Mouse (Mus musculus) left cerebral cortex, adult 11 months (tissue): ENCODE measurements around the gene Bicd2.

Experiments
- DNase-seq: peaks from one replicate; pipeline ENCODE4 v3.0.0; 2022; ENCODE audit warnings: low spot score

Bicd2 gene

DNA sequence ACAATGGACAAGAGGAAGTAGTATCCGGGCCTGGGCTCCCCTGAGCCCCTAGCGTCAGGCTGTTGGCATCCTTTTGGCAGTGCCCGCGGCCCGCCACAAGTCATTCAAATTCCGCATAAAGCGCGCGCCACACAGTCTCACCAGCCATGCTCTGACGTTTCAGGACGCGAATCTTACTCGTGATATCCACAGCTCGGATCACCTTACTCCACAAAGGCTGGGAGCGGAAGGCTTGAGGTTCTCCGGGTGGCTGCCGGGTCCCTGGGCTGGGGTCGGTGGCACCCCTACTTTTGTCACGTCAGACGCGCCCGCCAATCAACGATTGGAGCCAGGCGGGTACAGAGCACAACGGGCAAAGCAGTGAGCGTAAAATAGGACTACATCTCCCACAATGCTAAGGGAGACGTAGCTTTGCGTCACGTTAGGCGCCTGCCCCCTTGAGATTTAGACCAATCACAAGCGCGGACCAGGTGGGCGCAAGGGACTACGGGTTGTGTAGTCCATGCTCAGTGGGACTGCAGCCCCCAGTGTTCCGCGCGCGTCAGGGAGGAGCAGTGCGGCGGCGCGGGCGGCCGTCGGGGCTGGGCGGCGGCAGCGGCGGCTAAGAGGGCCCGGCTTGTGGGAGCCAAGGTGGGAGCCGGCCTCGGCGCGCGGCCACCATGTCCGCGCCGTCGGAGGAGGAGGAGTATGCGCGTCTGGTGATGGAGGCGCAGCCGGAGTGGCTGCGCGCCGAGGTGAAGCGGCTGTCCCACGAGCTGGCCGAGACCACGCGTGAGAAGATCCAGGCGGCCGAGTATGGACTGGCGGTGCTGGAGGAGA lies at the start of gene Bicd2:
Gene Bicd2, plus strand, starts transcription at position 574 of the 819 bp plus-strand sequence.
- DNase-seq: peak; percentile 97

DNA sequence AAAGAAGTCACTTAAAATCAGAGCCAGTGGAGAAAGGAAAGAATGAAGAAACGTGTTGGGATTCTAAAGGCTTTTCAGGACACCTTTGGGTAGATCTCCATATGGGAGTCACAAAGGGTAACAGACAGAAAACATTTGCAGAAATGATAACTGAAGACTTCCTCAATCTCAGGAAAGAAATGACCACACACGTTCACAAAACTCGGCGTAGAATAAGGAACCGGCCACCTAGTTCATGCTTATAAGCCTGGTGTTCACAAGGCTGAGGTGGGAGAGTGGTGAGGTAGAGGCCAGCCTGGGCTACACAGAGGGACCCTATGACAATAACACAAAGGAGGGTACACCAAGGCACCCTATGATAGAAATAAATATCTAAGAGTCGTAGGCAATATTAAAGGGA lies 49.4 kb upstream of the Bicd2 start:
- DNase-seq: no peak

DNA sequence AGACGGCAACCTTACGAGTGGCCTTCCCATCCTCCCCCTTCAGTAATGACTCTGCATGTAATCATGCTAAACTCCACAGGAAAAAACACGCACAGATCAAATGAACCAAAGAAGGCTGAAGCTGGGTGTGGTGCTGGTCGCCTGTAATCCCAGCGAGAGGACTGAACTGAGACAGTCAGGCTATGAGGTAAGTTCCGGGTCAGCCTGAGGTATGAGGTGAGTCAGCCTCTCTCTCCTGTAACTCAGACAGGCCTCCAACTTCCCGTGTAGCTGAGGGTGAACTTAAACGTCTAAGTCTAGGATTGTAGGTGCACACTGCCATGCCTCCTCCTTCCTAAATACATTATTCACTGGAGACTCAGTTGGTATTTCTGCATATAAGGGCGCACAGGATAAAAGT lies 47.3 kb upstream of the Bicd2 start:
- no peak for DNase-seq

DNA sequence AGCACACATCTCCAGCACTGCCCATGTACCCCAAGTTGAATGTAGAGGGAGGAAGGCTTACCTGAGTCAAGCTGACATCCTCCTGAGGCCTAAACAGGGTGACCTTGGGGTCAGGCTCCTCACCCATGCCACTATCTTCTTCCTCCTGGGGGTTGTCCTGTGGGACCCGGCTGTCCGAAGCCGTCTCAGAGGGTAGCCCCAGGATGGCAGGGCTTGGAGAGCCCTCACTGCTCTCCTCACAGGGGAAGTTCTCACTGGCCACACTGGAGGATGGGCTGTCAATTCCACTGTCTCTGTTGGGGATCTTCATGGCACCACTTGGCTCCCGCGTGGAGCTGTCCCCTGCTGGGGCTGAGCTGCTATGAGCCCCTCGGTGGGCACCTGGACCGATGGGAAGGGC lies 45.1 kb upstream of the Bicd2 start:
- no peak for DNase-seq

DNA sequence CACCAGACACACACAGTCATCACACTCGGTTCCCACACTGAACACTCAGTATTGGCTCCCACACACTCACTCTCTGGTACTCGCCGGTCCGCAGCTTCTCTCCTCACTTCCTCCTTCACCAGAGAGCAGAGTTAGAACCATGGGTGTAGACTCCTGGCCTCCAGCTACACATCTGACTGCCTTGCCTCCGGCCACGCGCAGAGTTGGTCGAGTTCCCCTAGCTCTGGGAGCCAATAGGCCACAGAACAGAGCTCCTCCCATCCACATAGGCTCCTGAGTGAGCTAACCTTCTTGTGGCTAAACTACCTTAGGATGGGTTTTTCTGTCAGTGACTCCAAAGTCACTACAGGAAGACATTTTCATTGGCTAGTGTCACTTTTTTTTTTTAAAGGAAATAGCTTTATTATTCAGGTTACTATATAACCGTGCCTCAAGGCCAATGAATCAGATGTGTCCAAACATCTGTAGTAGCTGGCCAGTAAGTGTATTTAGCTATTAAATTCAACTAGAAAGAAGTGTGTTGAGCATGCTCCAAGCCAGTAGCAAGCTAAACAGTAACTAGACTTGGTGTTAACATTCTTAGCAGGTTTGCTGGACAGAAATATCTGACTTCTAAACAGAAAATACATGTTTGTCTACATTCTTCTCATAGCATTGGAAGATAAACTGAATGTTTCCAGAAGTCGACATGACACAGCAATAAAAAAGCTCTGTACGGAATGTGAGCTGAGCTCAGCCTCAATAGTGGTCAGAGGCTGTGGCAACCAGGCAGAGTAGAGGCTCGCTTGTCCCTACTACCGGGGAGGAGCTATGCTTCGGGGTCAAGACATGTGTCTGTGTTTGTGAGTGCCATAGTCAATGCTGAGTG lies 42.6 kb upstream of the Bicd2 start:
- DNase-seq: no peak

DNA sequence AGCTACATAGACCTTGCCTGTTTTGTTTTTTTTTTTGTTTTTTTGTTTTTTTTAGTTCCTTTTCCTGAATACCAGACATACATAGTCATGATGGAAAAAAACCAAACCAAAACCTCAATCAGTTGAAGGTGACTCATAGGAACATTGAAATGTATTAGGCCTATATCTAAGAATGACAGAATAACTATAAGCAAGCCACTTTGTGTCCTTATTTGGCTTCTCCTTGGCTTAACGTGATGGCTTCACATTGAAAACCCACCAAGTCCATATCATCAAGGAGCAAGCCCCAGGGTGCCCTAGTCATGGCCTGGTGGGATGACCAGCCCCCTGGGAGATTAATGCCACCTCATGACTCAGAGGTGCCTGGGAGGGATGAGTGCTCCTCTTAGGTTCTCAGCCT lies 40.6 kb upstream of the Bicd2 start:
- DNase-seq: no peak

DNA sequence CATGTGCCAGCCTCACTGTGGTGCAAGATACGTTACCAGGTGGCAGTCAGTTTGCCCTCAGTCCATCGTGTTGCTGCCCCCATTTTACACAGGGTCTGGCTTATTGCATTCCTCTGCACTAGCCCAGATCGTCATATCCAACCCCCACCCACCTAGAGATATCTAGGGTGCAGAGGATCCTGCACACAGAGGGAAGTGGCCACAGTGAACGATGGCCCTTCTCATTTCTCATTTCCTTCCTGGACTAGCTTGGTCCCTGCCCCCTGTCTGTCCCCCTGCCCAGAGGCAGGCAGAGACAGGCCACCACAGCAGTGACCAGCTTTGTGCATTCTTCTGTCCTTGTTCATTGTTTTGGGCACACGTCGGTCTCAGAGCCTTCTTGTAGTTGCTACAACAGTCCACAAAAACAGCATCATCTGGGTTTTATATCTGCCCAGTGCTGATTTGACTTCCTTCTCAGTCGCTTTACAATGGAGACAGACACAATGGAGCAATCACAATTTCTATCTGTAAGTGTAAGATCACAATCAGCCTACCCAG lies 34.5 kb upstream of the Bicd2 start:
- DNase-seq: no peak

DNA sequence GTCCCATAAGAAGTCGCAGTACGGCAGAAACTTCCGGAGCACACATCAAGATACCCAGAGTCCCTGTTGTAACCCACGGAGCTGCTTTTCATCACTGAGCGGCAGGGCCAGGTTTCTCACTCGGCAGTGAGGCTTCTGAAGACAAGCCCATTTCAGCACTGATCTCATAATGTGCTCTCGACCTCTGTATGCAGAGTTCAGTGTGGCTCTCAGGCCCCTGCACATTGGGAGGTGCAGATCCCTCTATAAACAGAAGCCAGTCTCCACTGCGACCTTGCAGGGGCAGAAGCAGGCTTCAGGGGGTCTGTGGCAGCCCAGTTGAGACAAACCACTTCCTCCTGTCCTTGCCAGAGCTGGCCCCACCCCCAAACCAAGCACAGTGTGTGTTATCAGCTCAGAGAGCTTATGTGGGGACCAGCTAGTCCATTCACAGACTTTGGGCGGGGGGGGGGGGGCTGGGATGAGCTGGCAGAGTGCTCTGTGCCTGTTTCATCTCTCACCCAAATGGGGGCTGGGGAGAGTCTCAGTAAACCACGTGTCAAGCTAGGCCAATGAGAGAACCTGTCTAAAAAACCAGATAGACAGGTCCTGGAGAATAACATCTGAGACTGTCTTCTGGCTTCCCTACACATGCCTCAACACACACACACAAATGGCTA lies 33.9 kb upstream of the Bicd2 start:
- DNase-seq: no peak

DNA sequence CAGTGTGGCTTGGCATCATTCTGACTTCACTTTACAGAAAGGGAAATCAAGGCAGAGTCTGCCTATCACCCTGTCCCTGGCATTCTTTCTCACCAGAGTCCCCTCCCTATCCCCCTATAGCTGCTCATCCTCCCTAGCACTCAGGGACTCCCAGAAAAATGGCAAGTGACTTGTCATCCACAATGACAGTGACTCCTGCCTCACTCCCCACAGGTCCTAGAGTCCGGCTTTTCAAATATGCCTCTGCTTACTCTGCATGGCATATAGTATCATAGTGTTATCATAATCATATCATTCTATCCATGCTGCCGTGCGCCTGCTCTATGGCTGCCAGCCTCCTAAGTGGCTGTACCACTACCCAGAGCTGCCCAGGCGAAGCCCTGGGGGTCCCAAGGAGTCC lies 33.2 kb upstream of the Bicd2 start:
- DNase-seq: no peak

DNA sequence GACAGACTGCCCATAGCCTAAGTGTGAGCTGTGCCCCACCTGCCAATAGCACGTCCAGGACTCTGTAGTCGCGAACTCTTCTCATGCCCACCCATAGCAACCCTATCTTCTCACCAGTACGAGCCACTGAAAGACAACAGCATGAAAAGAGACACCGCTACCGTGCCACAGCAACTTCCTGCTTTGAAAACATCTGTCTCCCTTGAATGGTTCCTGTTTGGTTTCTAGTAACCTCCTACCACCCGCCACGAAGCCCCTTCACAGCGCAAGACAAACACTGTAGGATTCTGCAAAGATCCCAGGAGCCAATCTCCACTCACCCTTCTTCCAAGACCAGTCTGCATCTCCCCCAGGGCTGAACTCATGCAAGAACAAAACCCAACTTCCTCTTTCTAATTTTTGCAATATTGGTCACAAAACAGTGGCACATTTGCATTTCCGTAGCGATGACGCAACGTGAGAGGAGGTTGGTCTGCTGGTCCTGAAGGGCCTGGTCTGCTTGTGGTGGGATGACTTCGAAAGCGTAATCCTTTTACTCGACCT lies 32.5 kb upstream of the Bicd2 start:
- no peak for DNase-seq

DNA sequence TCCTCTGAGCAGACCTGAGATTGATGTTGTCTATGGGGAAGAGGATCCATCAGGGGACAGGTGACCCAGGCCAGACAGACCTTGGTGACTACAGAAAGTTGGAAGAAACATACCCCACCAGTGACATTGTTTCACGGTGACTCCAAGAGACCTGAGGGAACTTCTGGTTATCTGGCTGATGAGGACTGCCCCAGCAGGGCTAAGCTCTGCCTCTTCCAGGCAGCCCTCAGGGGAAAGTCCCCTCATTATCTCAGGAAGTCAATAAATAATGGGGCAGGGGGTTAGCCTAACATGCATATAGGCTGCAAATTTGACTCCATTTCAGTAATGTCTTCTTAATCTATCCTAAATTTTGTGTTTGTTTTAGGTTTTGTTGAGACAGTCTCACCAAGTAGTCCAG lies 31.9 kb upstream of the Bicd2 start:
- DNase-seq: no peak

DNA sequence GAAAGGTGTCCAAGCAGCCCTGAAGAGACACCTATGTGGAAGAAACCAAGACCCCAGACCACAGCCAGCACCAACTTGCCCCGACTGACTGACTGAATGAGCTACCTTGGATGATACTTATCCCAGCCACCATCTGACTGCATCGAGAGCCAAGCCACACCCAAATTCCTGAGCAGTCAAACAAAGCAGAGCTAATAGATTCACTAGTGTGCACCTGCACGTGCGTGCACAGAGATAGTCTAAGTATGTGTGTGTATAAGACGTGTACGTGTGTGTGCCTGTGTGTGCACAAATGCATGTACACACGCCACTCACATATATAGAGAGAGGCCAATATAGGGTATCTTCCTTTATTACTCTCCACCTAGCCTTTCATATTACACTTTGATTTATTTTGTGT lies 29.7 kb upstream of the Bicd2 start:
- DNase-seq: no peak

DNA sequence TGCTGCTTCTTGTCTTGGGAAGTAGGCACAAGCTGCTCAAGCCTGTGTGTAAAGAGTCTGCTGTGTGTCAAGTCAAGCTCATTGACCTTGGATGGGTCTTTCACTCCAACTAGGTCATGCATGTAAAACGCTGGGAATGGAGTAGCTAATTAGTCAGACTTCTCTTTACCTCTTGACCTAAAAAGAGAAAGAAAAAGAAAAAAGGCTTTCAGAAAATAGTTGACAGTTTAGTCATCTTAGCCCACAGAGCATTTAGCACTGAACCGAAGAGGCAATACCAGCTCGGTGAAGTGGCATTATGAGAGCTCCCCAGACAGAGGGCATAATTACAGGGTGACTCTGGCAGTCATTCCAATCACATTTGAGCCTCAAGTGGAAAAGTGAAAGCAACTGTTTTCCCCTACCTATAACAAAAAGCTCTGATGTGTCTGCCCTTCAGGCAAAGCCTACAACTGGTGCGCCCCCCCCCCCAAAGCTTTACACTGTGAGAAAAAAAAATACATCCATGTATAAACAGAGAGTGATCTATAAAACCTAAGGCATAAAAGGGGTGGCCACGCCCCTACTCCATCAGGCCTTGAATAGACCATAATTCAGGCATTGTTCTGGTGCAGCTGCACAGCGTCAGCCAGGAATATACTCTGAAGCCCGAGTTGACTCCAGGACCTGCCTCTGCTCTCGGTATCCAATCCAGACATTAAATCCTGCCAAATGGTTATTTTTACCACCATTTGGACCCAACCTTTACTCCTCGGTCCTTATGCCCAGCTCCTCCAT lies 24.8 kb upstream of the Bicd2 start:
- DNase-seq: no peak

DNA sequence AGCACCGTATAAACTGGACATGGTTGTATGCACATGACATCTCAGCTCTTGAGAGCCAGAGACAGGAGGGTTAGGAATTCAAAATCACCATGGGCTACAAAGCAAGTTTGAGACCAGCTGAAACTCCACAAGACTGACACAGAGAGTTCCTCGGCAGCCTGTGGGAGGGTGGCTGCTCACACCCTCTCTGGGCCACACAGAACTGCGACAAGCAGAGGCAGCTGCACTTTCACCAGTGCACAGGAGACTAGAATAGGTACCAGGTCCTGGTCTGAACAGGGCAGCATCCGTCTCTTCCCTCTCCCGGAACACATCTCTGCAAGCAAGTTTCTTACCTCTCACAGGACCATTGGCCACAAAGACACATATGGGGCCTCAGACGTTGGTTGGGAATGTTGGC lies 23.9 kb upstream of the Bicd2 start:
- DNase-seq: no peak

DNA sequence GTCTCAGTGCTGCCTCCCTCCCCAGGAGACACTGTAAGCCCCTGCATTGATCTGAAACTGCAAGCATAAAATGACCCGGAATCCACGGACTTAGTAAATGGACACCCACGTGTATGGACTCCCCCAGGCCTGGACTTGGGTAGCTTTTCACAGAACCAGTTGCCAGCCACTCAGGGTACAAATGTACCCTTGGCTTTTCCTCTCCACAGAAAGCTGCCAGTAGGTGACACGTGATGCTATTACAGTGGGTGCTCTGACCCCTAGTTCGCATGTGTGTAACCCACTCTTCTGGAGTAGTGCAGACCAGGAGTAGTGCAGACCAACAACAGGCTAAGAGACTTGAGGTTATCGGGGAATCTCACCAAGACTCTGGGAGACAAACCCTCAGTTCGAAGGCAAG lies 23.5 kb upstream of the Bicd2 start:
- no peak for DNase-seq

DNA sequence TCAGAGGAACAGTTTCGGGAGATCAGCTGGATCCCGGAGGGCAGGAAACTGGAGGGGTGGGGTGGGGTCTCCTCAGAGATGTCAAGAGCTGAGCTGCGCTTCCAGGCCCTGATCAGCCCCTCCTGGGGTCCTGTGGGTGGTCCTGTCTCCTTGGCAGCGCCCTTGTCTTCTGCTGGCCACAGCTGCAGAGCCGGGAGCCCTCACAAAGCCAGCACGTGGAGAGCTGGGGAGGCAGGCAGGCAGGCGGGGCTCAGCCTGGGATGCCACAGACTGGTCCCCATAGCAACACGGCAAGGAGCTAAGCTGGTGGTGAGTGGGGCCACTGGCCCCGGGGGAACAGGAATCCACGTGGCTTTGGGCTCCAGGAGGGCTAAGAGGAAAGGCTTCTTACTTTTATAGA lies 21.3 kb upstream of the Bicd2 start, which contains the start of gene Fgd3:
Gene Fgd3, minus strand, starts transcription at position 272 of the 400 bp plus-strand sequence.
- no peak for DNase-seq

DNA sequence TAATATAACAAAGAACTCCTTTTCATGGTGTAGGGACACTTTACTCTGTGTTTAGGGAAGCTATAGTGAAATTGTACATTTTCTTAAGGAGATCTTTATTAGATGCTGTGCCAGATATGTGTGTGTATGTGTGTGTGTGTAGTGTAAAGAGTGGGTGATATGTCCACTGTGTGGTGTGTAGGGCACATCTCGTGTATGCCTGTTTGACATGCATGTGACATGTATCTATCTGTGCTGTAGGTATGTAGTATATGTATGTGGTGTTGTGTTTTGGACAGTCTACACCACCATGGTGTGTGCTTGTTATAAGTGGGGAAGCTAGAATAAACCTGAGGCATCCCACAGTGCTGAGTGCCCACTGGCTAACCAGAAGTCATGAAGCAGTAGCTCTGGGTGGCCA lies 20.9 kb upstream of the Bicd2 start:
- no peak for DNase-seq

DNA sequence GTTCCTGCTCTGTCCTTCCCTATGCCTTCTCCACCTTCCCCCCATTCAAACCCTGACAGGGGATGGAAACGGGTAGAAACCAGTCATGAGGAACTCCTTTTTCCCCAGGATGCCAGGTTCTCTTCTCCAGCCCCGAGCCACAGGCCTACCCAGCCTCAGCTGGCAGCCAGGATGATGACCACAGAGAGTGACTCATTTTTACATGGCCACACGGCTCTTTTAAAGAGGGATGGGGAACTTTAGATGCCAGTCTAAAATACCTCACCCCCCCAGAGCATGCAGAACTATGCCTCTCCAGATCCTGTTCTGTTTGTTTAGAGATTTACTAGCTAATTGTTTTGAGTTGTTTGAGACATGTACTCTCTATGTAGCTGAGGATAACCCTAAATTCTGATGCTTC lies 19.9 kb upstream of the Bicd2 start:
- DNase-seq: no peak

DNA sequence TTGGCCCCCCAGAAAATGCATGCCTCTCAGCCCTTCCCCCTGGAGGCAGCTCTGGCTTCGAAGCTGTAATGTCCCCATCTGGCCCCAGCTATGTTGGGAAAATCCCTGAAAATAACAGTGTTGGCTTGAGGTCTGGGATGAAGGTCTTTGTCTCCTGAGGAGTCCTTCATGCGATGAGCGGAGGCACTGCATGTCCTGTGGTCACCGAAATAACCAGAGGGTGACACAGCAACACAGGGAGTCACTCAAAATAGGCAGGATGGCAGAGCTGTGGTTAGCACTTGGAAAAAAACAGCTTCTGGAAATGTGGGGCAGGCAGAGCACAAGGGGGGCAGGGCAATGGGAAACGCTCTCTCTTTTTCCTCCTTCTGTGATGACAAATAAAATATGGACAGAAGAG lies 19.2 kb upstream of the Bicd2 start:
- DNase-seq: no peak

DNA sequence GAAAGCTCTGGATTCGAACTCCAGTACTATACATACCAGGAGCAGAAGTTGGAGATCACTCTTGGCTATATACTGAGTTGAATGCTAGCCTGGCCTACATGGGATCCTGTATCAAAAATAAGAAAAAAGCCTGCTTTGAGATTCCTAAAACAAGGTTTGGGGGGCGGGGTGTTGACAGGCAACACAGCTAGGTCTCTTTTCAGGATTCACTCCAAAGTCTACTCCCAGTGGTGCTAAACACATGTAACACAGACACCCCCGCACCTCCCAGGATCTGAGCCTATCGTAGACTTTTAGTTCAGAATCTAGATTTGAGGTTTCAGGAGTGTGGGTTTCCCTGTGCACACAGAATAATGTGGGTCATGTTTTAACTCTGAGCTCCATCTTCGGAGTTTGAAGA lies 18.6 kb upstream of the Bicd2 start:
- peak; percentile 70 for DNase-seq

DNA sequence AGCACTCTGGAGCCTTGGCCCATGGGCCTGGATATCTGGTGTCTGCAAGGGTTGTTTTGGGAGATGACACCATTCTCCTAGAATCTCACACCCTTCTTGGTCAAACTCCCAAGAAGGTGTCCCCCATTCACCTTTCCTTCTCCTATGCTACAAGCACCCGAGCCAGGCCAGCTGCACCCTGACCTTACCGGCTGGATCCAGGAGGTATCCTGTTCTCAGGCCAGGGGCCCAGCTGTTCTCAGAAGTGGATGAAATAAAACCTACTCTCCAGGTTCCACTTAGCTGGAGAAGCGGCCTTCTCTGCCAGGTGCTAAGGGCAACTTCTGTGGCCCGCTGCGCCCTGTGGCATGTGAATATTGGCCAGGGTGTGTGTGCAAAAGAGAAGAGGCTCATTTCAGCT lies 16.5 kb upstream of the Bicd2 start:
- no peak for DNase-seq
